Mouse (Mus musculus) spleen, postnatal 4 days (tissue): ENCODE measurements around the gene Dnal4.
A peak's percentile ranks its signal among the peaks of the same experiment; 100 is the strongest.

Experiments
- DNase-seq, 2 experiments: peaks; one replicate each; pipeline ENCODE4 v3.0.0; 2022; ENCODE audit warnings: low spot score in 2 of 2

Gene Dnal4

DNA sequence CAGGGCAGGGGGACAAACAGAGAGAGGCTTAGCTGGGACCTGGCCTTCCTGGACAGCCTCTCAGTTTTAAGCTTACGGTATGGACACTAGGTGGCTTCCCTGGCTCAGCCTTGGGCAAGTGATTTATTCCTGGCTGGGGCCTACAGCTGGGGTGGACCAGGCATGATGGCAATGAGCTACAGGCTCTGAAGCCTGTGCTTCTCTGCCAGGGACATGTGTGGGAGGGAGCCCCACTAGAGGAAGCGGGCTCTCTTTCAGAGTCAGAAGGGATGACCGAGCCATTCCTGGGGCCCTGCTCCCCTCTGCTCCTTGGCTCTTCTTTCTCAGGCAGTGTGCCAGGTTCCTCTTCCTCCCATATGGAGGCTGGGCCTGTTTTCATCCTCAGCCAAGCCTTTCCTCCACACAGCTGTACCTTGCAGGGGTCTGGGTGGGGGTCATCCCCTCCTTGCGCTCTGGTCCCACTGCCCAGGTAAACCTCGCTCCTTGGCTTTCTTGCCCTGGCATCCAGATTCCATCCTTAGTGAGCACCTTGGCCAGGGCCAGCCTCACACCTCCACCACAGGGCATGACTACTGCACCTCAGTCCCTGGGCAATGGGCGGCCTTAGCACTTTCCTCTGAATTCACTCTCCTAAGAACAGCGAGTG is 13.9 kb downstream of the Dnal4 start:
- no peak for DNase-seq

DNA sequence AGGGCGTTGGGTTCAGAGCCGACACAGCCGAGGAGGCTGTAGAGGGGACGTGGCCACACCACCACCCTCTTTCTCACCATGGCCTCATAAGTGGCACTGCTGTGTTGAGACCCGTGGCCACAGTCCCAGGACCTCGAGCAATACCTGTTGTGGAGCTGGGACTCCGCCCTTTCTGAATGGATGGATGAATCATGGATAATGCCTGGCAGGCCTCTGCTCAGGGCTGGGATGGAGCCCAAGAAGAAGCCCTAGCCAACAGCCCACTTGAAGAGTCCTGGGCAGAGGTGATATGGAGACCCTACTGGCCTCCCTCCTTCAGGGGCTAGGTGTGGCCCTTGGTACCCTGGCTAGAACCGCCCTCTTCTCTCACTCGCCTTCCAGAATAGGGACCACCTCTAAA is 14.6 kb downstream of the Dnal4 start:
- no peak for DNase-seq

- no peak for DNase-seq
Measured at GRCm38 (mm10) chr15:79760956-79761355, 16.7 kb downstream of the Dnal4 start.

DNA sequence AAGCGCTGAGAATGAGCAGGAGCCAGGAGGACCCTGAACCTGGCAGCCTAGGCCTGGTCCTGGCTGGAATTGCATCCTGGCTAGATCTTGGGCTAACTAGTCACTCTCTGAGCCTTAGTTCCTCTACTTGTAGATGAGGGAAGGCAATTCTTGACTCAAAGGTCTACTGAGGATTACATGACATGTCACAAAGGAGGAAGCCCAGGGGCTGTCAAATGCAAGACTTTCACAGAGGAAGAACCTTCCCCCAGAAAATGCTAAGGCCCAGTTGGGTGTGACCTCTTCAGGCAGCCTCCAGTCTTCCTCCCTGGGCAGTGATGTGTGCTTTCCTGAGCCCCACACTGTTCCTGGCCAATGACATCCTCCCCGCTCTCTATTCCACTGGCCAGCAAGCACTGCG is 20.5 kb downstream of the Dnal4 start:
- no peak for DNase-seq

GRCm38 (mm10) chr15:79755977-79756625 is 21.5 kb downstream of the Dnal4 start:
- DNase-seq: no peak

GRCm38 (mm10) chr15:79755176-79755575 is 22.5 kb downstream of the Dnal4 start:
- no peak for DNase-seq

GRCm38 (mm10) chr15:79753873-79754272 is 23.8 kb downstream of the Dnal4 start:
- DNase-seq: no peak

- no peak for DNase-seq
Measured at GRCm38 (mm10) chr15:79753420-79753752, 24.3 kb downstream of the Dnal4 start.

DNA sequence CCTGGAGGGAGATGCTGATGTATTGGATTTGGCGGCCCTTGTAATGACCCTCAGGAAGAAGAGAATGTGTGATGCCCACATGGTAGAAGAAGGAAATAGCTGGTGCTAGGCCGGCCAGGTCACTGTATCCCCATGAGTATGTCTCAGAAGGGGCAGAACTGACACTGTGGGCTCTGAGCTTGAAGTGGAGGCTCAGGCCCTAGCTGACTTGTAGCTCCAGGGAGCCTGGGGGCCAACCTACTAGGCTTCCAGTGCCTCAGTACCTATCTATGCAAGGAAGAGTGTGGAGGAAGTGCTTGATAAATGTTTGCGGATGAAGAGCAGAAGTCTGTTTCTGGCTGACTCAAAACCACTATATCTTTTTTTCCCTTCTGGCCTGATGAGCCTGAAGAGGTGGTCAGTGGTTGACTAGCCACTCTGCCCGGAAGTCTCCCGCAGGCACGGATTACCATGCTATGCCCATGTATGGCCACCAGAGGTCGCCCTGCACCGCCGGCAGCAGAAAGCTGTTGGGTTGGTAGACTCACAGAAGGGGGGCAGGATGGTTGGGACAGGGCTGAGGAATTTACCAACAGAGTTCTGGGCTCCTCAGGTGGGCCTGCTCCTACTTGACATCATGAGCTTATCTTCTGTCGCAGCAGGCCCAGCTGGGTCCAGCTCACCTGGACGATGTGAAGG is 24.8 kb downstream of the Dnal4 start:
- DNase-seq: peak; percentile 73 to 91

DNA sequence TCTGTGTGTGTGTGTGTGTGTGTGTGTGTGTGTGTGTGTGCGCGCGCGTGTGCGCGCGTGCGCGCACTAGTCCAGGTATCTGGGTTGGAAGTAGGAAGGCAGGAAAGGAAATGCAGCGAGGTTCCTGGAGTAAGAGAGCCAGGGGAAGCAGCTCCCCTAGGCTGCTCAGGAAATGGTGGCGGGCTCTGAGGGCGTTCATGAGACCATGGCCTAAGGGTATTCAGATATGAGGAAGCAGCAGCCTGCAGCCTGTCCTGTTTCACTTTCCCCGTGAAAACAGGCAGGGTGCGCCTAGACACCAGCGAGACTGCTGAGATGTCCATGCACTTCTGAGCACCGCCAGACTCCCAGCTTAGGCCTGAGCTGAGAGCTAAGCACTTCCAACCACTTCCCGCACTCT is 25.9 kb downstream of the Dnal4 start:
- DNase-seq: peak in 1 of 2 experiments; percentile 31

GRCm38 (mm10) chr15:79750266-79750665 is 27.4 kb downstream of the Dnal4 start:
- DNase-seq: no peak

DNA sequence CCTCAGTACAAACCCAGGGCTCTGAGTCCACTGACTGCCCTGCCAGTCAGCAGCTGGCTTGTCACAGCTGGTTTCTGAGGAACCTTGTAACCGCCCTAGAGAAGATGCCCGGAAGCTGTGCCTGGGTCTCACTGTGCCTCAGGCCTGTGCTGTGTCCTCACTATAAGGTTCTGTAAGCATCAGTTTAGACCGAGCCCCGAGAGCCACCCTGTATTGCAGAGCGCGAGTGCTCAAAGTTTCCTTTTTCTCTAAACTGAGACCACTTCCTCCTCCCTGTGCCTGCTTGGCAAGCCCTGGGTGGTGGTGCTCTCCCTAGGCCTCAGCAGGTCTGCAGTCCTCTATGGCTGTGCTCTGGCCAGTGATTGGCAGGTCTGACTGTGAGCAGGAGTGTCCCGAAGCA is 28.5 kb downstream of the Dnal4 start:
- DNase-seq: no peak

GRCm38 (mm10) chr15:79747998-79748397 is 29.7 kb downstream of the Dnal4 start:
- DNase-seq: peak; percentile 55 to 79

DNA sequence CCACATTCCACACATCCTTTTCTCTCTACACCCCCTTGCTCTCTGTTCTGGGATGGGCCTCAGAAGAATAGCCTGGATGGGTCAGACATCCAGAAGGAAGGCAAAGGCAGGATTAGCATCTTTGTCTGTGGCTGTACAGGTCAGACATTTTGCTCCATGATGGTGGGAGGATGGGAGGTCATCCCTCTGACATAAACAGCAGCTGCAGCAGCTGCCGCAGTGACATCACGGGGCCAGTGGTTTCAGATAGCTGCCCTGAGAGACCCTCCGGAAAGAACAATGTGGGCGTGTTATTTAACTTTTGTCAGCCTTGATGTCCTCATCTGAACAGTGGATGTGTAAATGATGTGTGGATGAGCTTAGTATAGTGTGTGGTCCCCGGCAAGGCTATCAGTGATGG is 31.8 kb downstream of the Dnal4 start:
- DNase-seq: no peak

- no peak for DNase-seq
Measured at GRCm38 (mm10) chr15:79745312-79745711, 32.3 kb downstream of the Dnal4 start.

GRCm38 (mm10) chr15:79744742-79745141 is 32.9 kb downstream of the Dnal4 start:
- DNase-seq: no peak

DNA sequence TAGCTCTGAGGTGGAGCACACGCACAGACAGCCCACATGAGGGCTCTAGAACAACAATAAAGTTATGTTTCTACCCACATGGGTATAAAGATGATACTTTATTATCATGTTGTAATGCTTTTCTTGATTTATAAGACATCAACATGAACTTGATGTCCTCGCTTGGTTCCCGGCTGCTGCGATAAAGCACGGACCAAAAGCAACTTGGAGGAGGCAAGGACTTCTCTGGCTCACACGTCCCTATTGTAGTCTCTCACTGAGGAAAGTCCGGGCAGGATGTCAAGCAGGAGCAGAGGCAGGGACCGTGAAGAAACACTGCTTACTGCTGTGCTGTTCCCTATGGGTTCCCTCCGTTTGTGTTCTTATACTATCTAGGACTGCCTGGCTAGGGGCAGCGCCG is 33.6 kb downstream of the Dnal4 start:
- DNase-seq: no peak

- DNase-seq: no peak
Measured at GRCm38 (mm10) chr15:79742706-79743023, 35.0 kb downstream of the Dnal4 start.

DNA sequence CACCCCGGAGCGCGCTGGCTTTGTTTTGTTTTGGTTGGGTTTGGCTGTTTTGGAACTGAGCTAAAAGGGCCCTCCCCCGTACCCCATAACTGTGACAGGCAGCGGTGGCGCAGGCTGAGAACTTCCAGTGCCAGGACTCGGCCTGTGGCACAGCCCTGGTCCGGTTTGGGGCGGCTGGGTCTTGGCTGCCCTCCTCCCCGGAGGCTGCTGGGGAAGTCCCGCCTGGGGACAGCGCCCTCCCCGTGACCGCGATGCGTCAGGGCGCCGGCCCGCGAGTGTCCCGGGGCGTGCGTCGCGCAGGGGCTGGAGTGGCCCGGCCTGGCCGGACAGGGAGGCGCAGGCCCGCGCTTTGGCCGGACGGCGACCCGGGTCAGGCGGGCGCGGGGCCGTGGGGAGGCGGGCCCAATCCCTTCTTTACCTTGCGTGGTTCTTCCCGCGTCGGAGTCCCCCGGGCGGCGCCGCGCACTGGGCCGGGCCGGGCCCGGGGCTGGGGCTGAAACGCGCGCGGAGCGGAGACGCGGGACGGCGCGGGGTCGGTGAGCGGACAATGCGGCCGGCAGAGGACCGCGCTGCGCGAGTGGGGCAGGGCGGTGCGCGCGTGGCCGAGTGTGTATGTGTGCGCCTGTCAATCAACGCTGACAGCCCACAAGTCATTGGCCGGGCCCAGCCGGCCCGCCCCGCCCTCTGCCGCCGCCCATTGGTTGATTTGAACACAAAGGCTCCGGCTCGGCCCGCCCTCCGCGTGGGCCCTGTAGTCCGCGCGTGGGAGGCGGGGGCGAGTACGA is 35.5 kb downstream of the Dnal4 start, which contains the start of gene Sun2:
TSS of gene Sun2 (minus strand) at position 616 of the 785 bp plus-strand sequence.
- DNase-seq: peak; percentile 94 to 97

DNA sequence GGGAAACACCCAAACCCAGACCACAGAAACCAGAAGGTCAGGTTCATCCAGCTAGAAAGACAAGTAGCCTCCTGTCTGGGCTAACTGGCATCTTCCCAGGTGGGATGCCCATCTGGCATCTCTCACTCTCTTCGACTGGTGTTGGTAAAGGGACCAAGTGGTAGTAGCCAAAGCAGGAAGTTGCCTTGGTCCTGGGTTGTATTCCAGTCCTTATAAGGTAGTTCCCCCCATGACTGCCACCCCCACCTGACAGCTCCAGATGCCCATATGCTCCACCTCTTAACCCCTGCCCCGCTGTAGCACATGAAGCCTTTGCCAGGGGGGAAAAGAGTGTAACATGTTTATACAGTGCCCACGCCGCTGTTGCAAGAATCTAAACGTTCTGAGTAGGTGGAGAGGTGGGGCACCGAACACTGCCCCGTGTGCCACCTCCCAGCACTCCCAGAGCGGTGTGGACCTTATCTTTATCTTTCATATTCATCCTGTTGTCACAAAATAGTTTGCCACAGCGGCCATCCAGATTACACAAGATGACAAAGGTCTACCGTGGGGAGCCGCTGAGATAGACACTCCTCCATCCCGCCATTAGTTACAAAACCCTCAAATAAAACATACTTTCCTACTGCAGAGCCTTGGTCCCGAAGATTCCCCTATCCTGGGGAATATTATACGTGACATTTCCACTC is 36.3 kb downstream of the Dnal4 start:
- DNase-seq: peak in 1 of 2 experiments; percentile 25

- no peak for DNase-seq
Measured at GRCm38 (mm10) chr15:79740739-79741138, 36.9 kb downstream of the Dnal4 start.

- no peak for DNase-seq
Measured at GRCm38 (mm10) chr15:79734311-79734710, 43.3 kb downstream of the Dnal4 start.
